Mouse (Mus musculus) stomach, postnatal 0 days (tissue): ENCODE measurements around the gene Rnf207.

Source experiments
- CTCF ChIP-seq: IDR thresholded peaks from 2 replicates; pipeline ENCODE4 v1.5.1; 2016; ENCODE audit warnings: antibody characterized with exemption, low read depth, mild to moderate bottlenecking, moderate library complexity
- EP300 ChIP-seq: optimal IDR thresholded peaks from 2 replicates; pipeline ENCODE3; 2016; ENCODE audit warnings: antibody characterized with exemption

GRCm38 (mm10) chr4:152355672-152356071 is 36.9 kb upstream of the Rnf207 start:
- TF ChIP-seq CTCF (no peak), EP300 (no peak)
